Mouse (Mus musculus): ENCODE data around the gene Gm21976. TPM values are rescaled to one million over a fixed set of nuclear protein-coding genes. Genes with fewer than 3 reads are reported as not detected.

Gene Gm21976
- not detected in 2 replicates for polyA plus RNA-seq (2016; fragmentation: Nextera tagmentation; extraction: Ambion mirVana)

- no peak within 1 kb of the TSS for H3K27ac ChIP-seq (replicated peaks)
- H3K9me3 ChIP-seq, result no peaks in the 10 kb centered on the region
- H3K4me3 ChIP-seq, result no peak within 1 kb of the TSS
- WGBS, result 89% methylated on average over 5 of the region's 5 CpGs
- H3K4me1 ChIP-seq, result no peaks in the 10 kb centered on the region
- no peak for DNase-seq (ENCODE audit: low spot score)
- peaks cover 6% of the 10 kb centered on the region for H3K36me3 ChIP-seq (replicated peaks)
- H3K27me3 ChIP-seq (replicated peaks; ENCODE audit: low read depth, poor library complexity, severe bottlenecking), result no peaks in the 10 kb centered on the region
Measured at GRCm38 (mm10) chr13:98279686-98280085, at the start of gene Gm21976. TSS of gene Gm21976 (plus strand) at chr13:98279887.

- Histone ChIP-seq H3K4me3 (no peak overlapping the region), H3K4me1 (peaks cover 9% of the 10 kb centered on the region), H3K36me3 (replicated peaks) (no peaks in the 10 kb centered on the region), H3K27ac (replicated peaks) (no peak overlapping the region), H3K9me3 (no peaks in the 10 kb centered on the region), H3K27me3 (replicated peaks; ENCODE audit: low read depth, poor library complexity, severe bottlenecking) (no peaks in the 10 kb centered on the region)
- DNase-seq (ENCODE audit: low spot score), result no peak
- 86% methylated on average over 1 of the region's 1 CpGs for WGBS
Measured at GRCm38 (mm10) chr13:98230511-98230910, 49.2 kb upstream of the Gm21976 start.

- Histone ChIP-seq H3K36me3 (replicated peaks) (no peaks in the 10 kb centered on the region), H3K27ac (replicated peaks) (no peak overlapping the region), H3K27me3 (replicated peaks; ENCODE audit: low read depth, poor library complexity, severe bottlenecking) (no peaks in the 10 kb centered on the region), H3K9me3 (no peaks in the 10 kb centered on the region), H3K4me1 (no peaks in the 10 kb centered on the region), H3K4me3 (no peak overlapping the region)
- no peak for DNase-seq (ENCODE audit: low spot score)
- 86% methylated on average over 6 of the region's 6 CpGs for WGBS
Measured at GRCm38 (mm10) chr13:98235451-98235850, 44.2 kb upstream of the Gm21976 start.

GRCm38 (mm10) chr13:98239978-98240641, 39.6 kb upstream of the Gm21976 start:
- WGBS, result 22% methylated on average over 12 of the region's 12 CpGs
- no peaks in the 10 kb centered on the region for H3K9me3 ChIP-seq
- no peaks in the 10 kb centered on the region for H3K36me3 ChIP-seq (replicated peaks)
- no peak overlapping the region for H3K27ac ChIP-seq (replicated peaks)
- peak; percentile 70 for DNase-seq (ENCODE audit: low spot score)
- no peaks in the 10 kb centered on the region for H3K27me3 ChIP-seq (replicated peaks; ENCODE audit: low read depth, poor library complexity, severe bottlenecking)
- H3K4me3 ChIP-seq, result no peak overlapping the region
- H3K4me1 ChIP-seq, result no peaks in the 10 kb centered on the region

GRCm38 (mm10) chr13:98241531-98242282, 38.0 kb upstream of the Gm21976 start:
- H3K9me3 ChIP-seq, result no peaks in the 10 kb centered on the region
- H3K36me3 ChIP-seq (replicated peaks), result peaks cover 5% of the 10 kb centered on the region; the same call in 1 of the 2 replicates
- no peaks in the 10 kb centered on the region for H3K4me1 ChIP-seq
- no peak for DNase-seq (ENCODE audit: low spot score)
- no peak overlapping the region for H3K27ac ChIP-seq (replicated peaks)
- H3K4me3 ChIP-seq, result no peak overlapping the region
- H3K27me3 ChIP-seq (replicated peaks; ENCODE audit: low read depth, poor library complexity, severe bottlenecking), result no peaks in the 10 kb centered on the region
- WGBS, result 77% methylated on average over 9 of the region's 9 CpGs

GRCm38 (mm10) chr13:98244571-98245350, 34.9 kb upstream of the Gm21976 start:
- DNase-seq (ENCODE audit: low spot score), result no peak
- no peak overlapping the region for H3K27ac ChIP-seq (replicated peaks)
- H3K4me3 ChIP-seq, result no peak overlapping the region
- no peaks in the 10 kb centered on the region for H3K9me3 ChIP-seq
- H3K36me3 ChIP-seq (replicated peaks), result peaks cover 33% of the 10 kb centered on the region
- 81% methylated on average over 5 of the region's 5 CpGs for WGBS
- no peaks in the 10 kb centered on the region for H3K27me3 ChIP-seq (replicated peaks; ENCODE audit: low read depth, poor library complexity, severe bottlenecking)
- no peaks in the 10 kb centered on the region for H3K4me1 ChIP-seq

GRCm38 (mm10) chr13:98245386-98245785, 34.3 kb upstream of the Gm21976 start:
- 81% methylated on average over 7 of the region's 7 CpGs for WGBS
- H3K4me3 ChIP-seq, result no peak overlapping the region
- no peaks in the 10 kb centered on the region for H3K9me3 ChIP-seq
- H3K36me3 ChIP-seq (replicated peaks), result peaks cover 40% of the 10 kb centered on the region
- no peaks in the 10 kb centered on the region for H3K27me3 ChIP-seq (replicated peaks; ENCODE audit: low read depth, poor library complexity, severe bottlenecking)
- no peak for DNase-seq (ENCODE audit: low spot score)
- no peak overlapping the region for H3K27ac ChIP-seq (replicated peaks)
- no peaks in the 10 kb centered on the region for H3K4me1 ChIP-seq

GRCm38 (mm10) chr13:98249594-98249993, 30.1 kb upstream of the Gm21976 start:
- Histone ChIP-seq H3K27me3 (replicated peaks; ENCODE audit: low read depth, poor library complexity, severe bottlenecking) (no peaks in the 10 kb centered on the region), H3K9me3 (no peaks in the 10 kb centered on the region), H3K4me3 (no peak overlapping the region), H3K36me3 (replicated peaks) (peaks cover 82% of the 10 kb centered on the region), H3K4me1 (no peaks in the 10 kb centered on the region), H3K27ac (replicated peaks) (no peak overlapping the region)
- WGBS, result 89% methylated on average over 10 of the region's 10 CpGs
- no peak for DNase-seq (ENCODE audit: low spot score)

GRCm38 (mm10) chr13:98254921-98255320, 24.8 kb upstream of the Gm21976 start:
- H3K4me1 ChIP-seq, result no peaks in the 10 kb centered on the region
- peaks cover 99% of the 10 kb centered on the region for H3K36me3 ChIP-seq (replicated peaks)
- DNase-seq (ENCODE audit: low spot score), result no peak
- WGBS, result 76% methylated on average over 9 of the region's 9 CpGs
- no peaks in the 10 kb centered on the region for H3K9me3 ChIP-seq
- no peaks in the 10 kb centered on the region for H3K27me3 ChIP-seq (replicated peaks; ENCODE audit: low read depth, poor library complexity, severe bottlenecking)
- no peak overlapping the region for H3K4me3 ChIP-seq
- no peak overlapping the region for H3K27ac ChIP-seq (replicated peaks)

GRCm38 (mm10) chr13:98262636-98263457, 16.8 kb upstream of the Gm21976 start, which contains the start of the genes Utp15 and Ankra2:
TSS of gene Utp15 (minus strand) at chr13:98263041.
TSS of gene Ankra2 (plus strand) at chr13:98263074.
- H3K4me1 ChIP-seq, result peaks cover 23% of the 10 kb centered on the region
- no peaks in the 10 kb centered on the region for H3K9me3 ChIP-seq
- H3K27ac ChIP-seq (replicated peaks), result peak within 1 kb of the TSS; percentile 92
- peaks cover 33% of the 10 kb centered on the region for H3K36me3 ChIP-seq (replicated peaks)
- no peaks in the 10 kb centered on the region for H3K27me3 ChIP-seq (replicated peaks; ENCODE audit: low read depth, poor library complexity, severe bottlenecking)
- WGBS, result under 1% methylated on average over 71 of the region's 71 CpGs
- peak within 1 kb of the TSS; percentile 96 for H3K4me3 ChIP-seq
- peak; percentile 99 for DNase-seq (ENCODE audit: low spot score)

GRCm38 (mm10) chr13:98263458-98263987, 16.2 kb upstream of the Gm21976 start:
- no peaks in the 10 kb centered on the region for H3K27me3 ChIP-seq (replicated peaks; ENCODE audit: low read depth, poor library complexity, severe bottlenecking)
- H3K4me1 ChIP-seq, result peaks cover 23% of the 10 kb centered on the region
- H3K9me3 ChIP-seq, result no peaks in the 10 kb centered on the region
- no peak for DNase-seq (ENCODE audit: low spot score)
- peaks cover 33% of the 10 kb centered on the region for H3K36me3 ChIP-seq (replicated peaks)
- peak overlapping the region; percentile 96 for H3K4me3 ChIP-seq
- 2% methylated on average over 16 of the region's 16 CpGs for WGBS
- H3K27ac ChIP-seq (replicated peaks), result peak overlapping the region; percentile 92
